Mouse (Mus musculus): ENCODE measurements around the gene Fbll1. TPM values are rescaled to one million over a fixed set of nuclear protein-coding genes. Genes with fewer than 3 reads are reported as not detected.

Fbll1 gene
- polyA plus RNA-seq, 1 experiment = 45.5 TPM

DNA sequence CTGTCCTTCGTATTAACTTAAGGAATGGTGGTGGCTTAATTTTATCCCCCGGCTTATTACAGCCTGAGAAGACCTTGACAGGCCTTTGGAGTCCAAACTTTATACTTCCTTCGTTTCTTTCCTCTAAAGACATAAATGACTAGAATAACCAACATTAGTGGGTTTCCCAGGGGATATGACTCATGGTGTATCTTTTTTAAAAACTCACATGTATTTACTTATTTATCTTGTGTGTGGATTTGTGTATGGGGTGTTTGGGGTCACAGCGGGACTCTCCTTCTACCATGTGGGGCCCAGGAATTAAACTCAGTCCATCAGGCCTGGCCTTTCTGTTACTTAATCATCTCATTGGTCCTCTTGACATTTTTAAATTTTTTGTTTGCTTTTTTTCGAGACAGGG lies 31.8 kb downstream of the Fbll1 start:
- Histone ChIP-seq H3K27me3 (ENCODE audit: control insufficient read depth, insufficient read depth, low read length) (no peaks in the 10 kb centered on the region), H3K4me3 (replicated peaks; ENCODE audit: insufficient read depth, low read depth, low read length) (no peak overlapping the region), H3K4me1 (ENCODE audit: control insufficient read depth, insufficient read depth, low read length) (peaks cover 5% of the 10 kb centered on the region; the same call in 1 of the 2 replicates), H3K27ac (ENCODE audit: insufficient read depth, low read length) (no peak overlapping the region)
- no peak for DNase-seq
- TF ChIP-seq CTCF (IDR thresholded peaks at IDR 0.05; ENCODE audit: borderline replicate concordance, insufficient read depth, low read depth, low read length) = no peak
- no peak for TF ChIP-seq POLR2A (IDR thresholded peaks at IDR 0.05; ENCODE audit: borderline replicate concordance, insufficient read depth, low read length)
- 92% methylated on average over 5 of the region's 5 CpGs for WGBS

DNA sequence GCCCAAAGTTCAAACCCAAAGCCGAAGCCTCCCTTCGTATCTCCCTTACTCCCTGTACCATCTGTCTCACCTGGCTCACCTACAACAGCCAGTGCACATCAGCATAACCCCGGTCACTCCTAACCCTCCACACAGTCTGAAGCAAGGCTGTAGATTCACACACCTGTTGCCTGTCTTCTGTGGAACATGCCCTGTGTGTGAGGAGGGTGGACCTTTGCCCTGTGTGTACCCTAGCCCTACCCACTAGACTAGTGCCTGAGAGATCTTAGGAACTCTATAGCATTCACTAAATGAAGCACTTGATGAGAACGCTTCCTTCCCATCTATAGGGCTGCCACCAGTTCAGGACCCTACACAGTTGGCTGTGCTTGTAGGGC lies 38.1 kb downstream of the Fbll1 start:
- no peaks in the 10 kb centered on the region for H3K27me3 ChIP-seq (ENCODE audit: control insufficient read depth, insufficient read depth, low read length)
- TF ChIP-seq CTCF (IDR thresholded peaks at IDR 0.05; ENCODE audit: borderline replicate concordance, insufficient read depth, low read depth, low read length) (no peak), POLR2A (IDR thresholded peaks at IDR 0.05; ENCODE audit: borderline replicate concordance, insufficient read depth, low read length) (no peak)
- no peaks in the 10 kb centered on the region for H3K4me1 ChIP-seq (ENCODE audit: control insufficient read depth, insufficient read depth, low read length)
- H3K27ac ChIP-seq (ENCODE audit: insufficient read depth, low read length) = no peak overlapping the region
- no peak for DNase-seq
- 93% methylated on average over 4 of the region's 4 CpGs for WGBS
- H3K4me3 ChIP-seq (replicated peaks; ENCODE audit: insufficient read depth, low read depth, low read length) = no peak overlapping the region

- WGBS = 92% methylated on average over 7 of the region's 7 CpGs
- TF ChIP-seq CTCF (IDR thresholded peaks at IDR 0.05; ENCODE audit: borderline replicate concordance, insufficient read depth, low read depth, low read length) (no peak), POLR2A (IDR thresholded peaks at IDR 0.05; ENCODE audit: borderline replicate concordance, insufficient read depth, low read length) (no peak)
- Histone ChIP-seq H3K27ac (ENCODE audit: insufficient read depth, low read length) (no peak overlapping the region), H3K27me3 (ENCODE audit: control insufficient read depth, insufficient read depth, low read length) (no peaks in the 10 kb centered on the region), H3K4me1 (ENCODE audit: control insufficient read depth, insufficient read depth, low read length) (no peaks in the 10 kb centered on the region), H3K4me3 (replicated peaks; ENCODE audit: insufficient read depth, low read depth, low read length) (no peak overlapping the region)
- no peak for DNase-seq
Observed at GRCm38 (mm10) chr11:35760001-35760626, 38.6 kb downstream of the Fbll1 start.

GRCm38 (mm10) chr11:35756411-35757303 lies 42.0 kb downstream of the Fbll1 start:
- 67% methylated on average over 11 of the region's 11 CpGs for WGBS
- no peaks in the 10 kb centered on the region for H3K4me1 ChIP-seq (ENCODE audit: control insufficient read depth, insufficient read depth, low read length)

DNA sequence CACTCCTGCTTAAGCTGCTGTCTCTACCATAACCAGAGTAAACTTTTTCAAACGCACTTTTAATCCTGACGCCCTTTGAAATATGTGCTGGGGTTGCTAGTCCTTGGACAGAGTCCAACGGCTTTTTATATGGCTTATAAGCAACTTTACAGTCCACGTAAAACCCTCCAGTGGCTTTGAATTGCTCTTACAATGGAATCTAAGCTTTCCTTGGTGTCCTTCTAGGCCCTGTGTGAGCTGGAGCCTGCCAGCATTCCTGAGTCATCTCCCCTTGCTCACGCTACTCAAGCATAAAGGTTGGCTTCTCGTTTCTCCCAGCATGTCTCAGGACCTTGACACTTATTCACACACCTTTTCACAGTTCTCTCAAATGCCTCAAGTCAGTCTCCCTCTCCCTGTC lies 43.1 kb downstream of the Fbll1 start:
- WGBS = 48% methylated on average over 6 of the region's 6 CpGs
- no peak overlapping the region for H3K27ac ChIP-seq (ENCODE audit: insufficient read depth, low read length)
- no peak for DNase-seq
- no peaks in the 10 kb centered on the region for H3K27me3 ChIP-seq (ENCODE audit: control insufficient read depth, insufficient read depth, low read length)
- TF ChIP-seq CTCF (IDR thresholded peaks at IDR 0.05; ENCODE audit: borderline replicate concordance, insufficient read depth, low read depth, low read length) (no peak), POLR2A (IDR thresholded peaks at IDR 0.05; ENCODE audit: borderline replicate concordance, insufficient read depth, low read length) (no peak)
- no peaks in the 10 kb centered on the region for H3K4me1 ChIP-seq (ENCODE audit: control insufficient read depth, insufficient read depth, low read length)
- no peak overlapping the region for H3K4me3 ChIP-seq (replicated peaks; ENCODE audit: insufficient read depth, low read depth, low read length)

More at GRCm38 (mm10) chr11:35756411-35757303, 42.0 kb downstream of the Fbll1 start:
- TF ChIP-seq CTCF (IDR thresholded peaks at IDR 0.05; ENCODE audit: borderline replicate concordance, insufficient read depth, low read depth, low read length) (no peak), POLR2A (IDR thresholded peaks at IDR 0.05; ENCODE audit: borderline replicate concordance, insufficient read depth, low read length) (no peak)
- Histone ChIP-seq H3K27me3 (ENCODE audit: control insufficient read depth, insufficient read depth, low read length) (no peaks in the 10 kb centered on the region), H3K27ac (ENCODE audit: insufficient read depth, low read length) (no peak overlapping the region), H3K4me3 (replicated peaks; ENCODE audit: insufficient read depth, low read depth, low read length) (no peak overlapping the region)
- DNase-seq = no peak

- no peak overlapping the region for H3K27ac ChIP-seq (ENCODE audit: insufficient read depth, low read length)
- no peaks in the 10 kb centered on the region for H3K4me1 ChIP-seq (ENCODE audit: control insufficient read depth, insufficient read depth, low read length)
- no peak overlapping the region for H3K4me3 ChIP-seq (replicated peaks; ENCODE audit: insufficient read depth, low read depth, low read length)
- WGBS = 63% methylated on average over 4 of the region's 4 CpGs
- DNase-seq = no peak
- no peak for TF ChIP-seq POLR2A (IDR thresholded peaks at IDR 0.05; ENCODE audit: borderline replicate concordance, insufficient read depth, low read length)
- TF ChIP-seq CTCF (IDR thresholded peaks at IDR 0.05; ENCODE audit: borderline replicate concordance, insufficient read depth, low read depth, low read length) = no peak
- no peaks in the 10 kb centered on the region for H3K27me3 ChIP-seq (ENCODE audit: control insufficient read depth, insufficient read depth, low read length)
Observed at GRCm38 (mm10) chr11:35754906-35755418, 43.7 kb downstream of the Fbll1 start.

DNA sequence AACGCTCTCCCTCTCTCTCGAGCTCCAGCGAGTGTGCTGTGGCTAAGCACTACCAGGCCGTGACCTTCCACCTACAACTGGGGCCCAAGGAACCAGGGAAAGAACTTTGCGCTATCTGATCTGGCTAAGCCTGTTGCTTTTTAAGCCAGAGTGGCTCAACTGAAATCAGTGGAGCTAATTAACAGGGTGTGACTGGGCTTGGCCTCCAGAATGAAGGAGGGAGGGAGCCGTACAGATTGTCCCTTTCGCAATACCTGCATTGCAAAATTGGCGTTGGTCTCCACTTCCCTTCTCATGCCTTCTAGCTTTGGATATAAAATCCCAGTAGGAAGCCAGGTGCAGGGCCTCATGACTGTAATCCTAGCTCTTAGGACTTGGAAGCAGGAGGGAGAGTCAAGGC lies 48.1 kb downstream of the Fbll1 start:
- no peak for DNase-seq
- Histone ChIP-seq H3K27me3 (ENCODE audit: control insufficient read depth, insufficient read depth, low read length) (no peaks in the 10 kb centered on the region), H3K27ac (ENCODE audit: insufficient read depth, low read length) (no peak overlapping the region), H3K4me3 (replicated peaks; ENCODE audit: insufficient read depth, low read depth, low read length) (no peak overlapping the region), H3K4me1 (ENCODE audit: control insufficient read depth, insufficient read depth, low read length) (no peaks in the 10 kb centered on the region)
- WGBS = 78% methylated on average over 8 of the region's 8 CpGs
- TF ChIP-seq POLR2A (IDR thresholded peaks at IDR 0.05; ENCODE audit: borderline replicate concordance, insufficient read depth, low read length) (no peak), CTCF (IDR thresholded peaks at IDR 0.05; ENCODE audit: borderline replicate concordance, insufficient read depth, low read depth, low read length) (no peak)

Other genes with a start within 250 kb of the Fbll1 start
- 22.8 and 24.2 TPM in 2 replicates for gene Pank3, start 29.4 kb downstream of the Fbll1 start, polyA plus RNA-seq (2012; rRNA removed)
- 45.7 and 45.9 TPM in 2 replicates for gene Rars, start 35.6 kb upstream of the Fbll1 start, polyA plus RNA-seq (2012; rRNA removed)
- 26.3 and 28.5 TPM in 2 replicates for gene Wwc1, start 181.6 kb upstream of the Fbll1 start, polyA plus RNA-seq (2012; rRNA removed)

All from cerebellum, adult 2 months (tissue).